In genomic region chr6:141048271-141048670, GRCm38 (mm10) we compare ENCODE assay signal across 25 mouse cellular contexts.
"Had no signal": no experiment of that assay in that cellular context is flagged by ENCODE, and none has a peak within 500 bp of the region (broad histone marks: within the 10 kb centered on the region; RNA-seq: fewer than 3 reads in every experiment).

No protein-coding gene starts in this region.

- H3K27ac ChIP-seq: gastrocnemius, adult 2 months; heart, embryonic 13.5 days; heart, embryonic 15.5 days; hindbrain, embryonic 13.5 days; hindbrain, embryonic 15.5 days; hindbrain, postnatal 0 days; kidney, embryonic 15.5 days; kidney, postnatal 0 days; limb, embryonic 10.5 days; limb, embryonic 12.5 days; liver, embryonic 13.5 days had no signal

- H3K36me3 ChIP-seq: heart, embryonic 13.5 days; heart, embryonic 15.5 days; hindbrain, embryonic 13.5 days; hindbrain, embryonic 15.5 days; kidney, embryonic 15.5 days; limb, embryonic 10.5 days; limb, embryonic 12.5 days; liver, embryonic 13.5 days had no signal

- H3K9ac ChIP-seq: heart, embryonic 13.5 days; heart, embryonic 15.5 days; hindbrain, embryonic 13.5 days; hindbrain, embryonic 15.5 days; kidney, embryonic 15.5 days; limb, embryonic 12.5 days; liver, embryonic 13.5 days had no signal

- H3K4me3 ChIP-seq: gastrocnemius, adult 2 months; heart, embryonic 13.5 days; heart, embryonic 15.5 days; hindbrain, embryonic 13.5 days; hindbrain, embryonic 15.5 days; kidney, embryonic 15.5 days; limb, embryonic 10.5 days; limb, embryonic 12.5 days; liver, embryonic 13.5 days had no signal

- H3K4me1 ChIP-seq: heart, embryonic 13.5 days; heart, embryonic 15.5 days; hindbrain, embryonic 13.5 days; kidney, embryonic 15.5 days; liver, embryonic 13.5 days had no signal

- H3K27me3 ChIP-seq: heart, embryonic 13.5 days; heart, embryonic 15.5 days; hindbrain, embryonic 13.5 days; hindbrain, embryonic 15.5 days; kidney, embryonic 15.5 days; limb, embryonic 12.5 days; liver, embryonic 13.5 days had no signal

- DNase-seq: gastrocnemius, adult 2 months; gastrocnemius, postnatal 10 days; gastrocnemius, postnatal 25 days; heart, adult 18-20 months; heart, postnatal 14 days; heart, postnatal 36 days; kidney, adult 11 months; kidney, adult 2 months; kidney, adult 9 months; kidney, postnatal 14 days; kidney, postnatal 36 days; layer of hippocampus, adult 9-11 months; layer of hippocampus, postnatal 36 days; liver; liver, embryonic 13.5 days had no signal

- ATAC-seq: hindbrain, postnatal 0 days; intestine, embryonic 16.5 days had no signal
